Mouse (Mus musculus): Measurements from ENCODE around the gene Xrn1.
"Not testable (repeated sequence)": the region's sequence is repeated elsewhere in the genome, so short reads cannot be mapped to it uniquely, and the experiment has no call there.

The Xrn1 gene

GRCm38 (mm10) chr9:96051501-96051900 lies 96.9 kb downstream of the Xrn1 start:
- DNase-seq (ENCODE audit: low read depth), result no peak

GRCm38 (mm10) chr9:96054878-96055277 lies 100.3 kb downstream of the Xrn1 start:
- no peak for DNase-seq (ENCODE audit: low read depth)

- DNase-seq (ENCODE audit: low read depth), result no peak
Observed at GRCm38 (mm10) chr9:96056417-96057223, 102.1 kb downstream of the Xrn1 start.

- DNase-seq (ENCODE audit: low read depth), result no peak
Observed at GRCm38 (mm10) chr9:96063083-96063802, 108.7 kb downstream of the Xrn1 start.

- no peak for DNase-seq (ENCODE audit: low read depth)
Observed at GRCm38 (mm10) chr9:96063803-96064475, 109.4 kb downstream of the Xrn1 start.

- DNase-seq (ENCODE audit: low read depth), result no peak
Observed at GRCm38 (mm10) chr9:96067507-96067906, 112.9 kb downstream of the Xrn1 start.

- no peak for DNase-seq (ENCODE audit: low read depth)
Observed at GRCm38 (mm10) chr9:96078752-96079315, 124.3 kb downstream of the Xrn1 start.

GRCm38 (mm10) chr9:96085293-96085692 lies 130.7 kb downstream of the Xrn1 start:
- DNase-seq (ENCODE audit: low read depth), result no peak

GRCm38 (mm10) chr9:96087671-96088070 lies 133.1 kb downstream of the Xrn1 start:
- DNase-seq (ENCODE audit: low read depth), result no peak

GRCm38 (mm10) chr9:96088456-96088855 lies 133.9 kb downstream of the Xrn1 start:
- not testable (repeated sequence) for DNase-seq (ENCODE audit: low read depth)

GRCm38 (mm10) chr9:96092637-96093036 lies 138.1 kb downstream of the Xrn1 start:
- DNase-seq (ENCODE audit: low read depth), result not testable (repeated sequence)

- no peak for DNase-seq (ENCODE audit: low read depth)
Observed at GRCm38 (mm10) chr9:96093221-96093620, 138.7 kb downstream of the Xrn1 start.

- DNase-seq (ENCODE audit: low read depth), result no peak
Observed at GRCm38 (mm10) chr9:96094341-96094740, 139.8 kb downstream of the Xrn1 start.

GRCm38 (mm10) chr9:96095192-96095591 lies 140.6 kb downstream of the Xrn1 start:
- no peak for DNase-seq (ENCODE audit: low read depth)

- DNase-seq (ENCODE audit: low read depth), result no peak
Observed at GRCm38 (mm10) chr9:96102846-96103245, 148.3 kb downstream of the Xrn1 start.
